22 mouse cellular contexts compared by ENCODE assay signal in genomic region chr7:73514560-73514959, GRCm38 (mm10). TPM values are rescaled to one million over a fixed set of nuclear protein-coding genes. Genes with fewer than 3 reads are reported as not detected.
DNase-seq lines count a peak whose midpoint lies in the region; ATAC-seq and TF ChIP-seq lines count a peak whose summit lies in the region.
"Had no signal": no experiment of that assay in that cellular context is flagged by ENCODE, and none has a peak within 500 bp of the region (broad histone marks: within the 10 kb centered on the region; RNA-seq: fewer than 3 reads in every experiment).

No protein-coding gene starts in this region.

- no peaks in the 10 kb centered on the region for H3K9me3 ChIP-seq in heart, embryonic 13.5 days
- no peaks in the 10 kb centered on the region for H3K9me3 ChIP-seq in kidney, embryonic 16.5 days (ENCODE audit: low read length)
- H3K9me3 ChIP-seq in CH12.LX (replicated peaks; ENCODE audit: low read length) = no peaks in the 10 kb centered on the region
- H3K9me3 ChIP-seq in liver, embryonic 11.5 days (ENCODE audit: control insufficient read depth, low read length) = no peaks in the 10 kb centered on the region
- H3K9me3 ChIP-seq: embryonic facial prominence, embryonic 15.5 days; forebrain, embryonic 10.5 days; hindbrain, embryonic 10.5 days; intestine, embryonic 15.5 days had no signal

- H3K9ac ChIP-seq in heart, embryonic 13.5 days = no peak overlapping the region
- H3K9ac ChIP-seq in kidney, embryonic 16.5 days (replicated peaks; ENCODE audit: low read length) = no peak overlapping the region
- H3K9ac ChIP-seq in CH12.LX (ENCODE audit: insufficient read depth, low read depth) = no peak overlapping the region
- no peak overlapping the region for H3K9ac ChIP-seq in liver, embryonic 11.5 days (ENCODE audit: low read depth, low read length)
- H3K9ac ChIP-seq: embryonic facial prominence, embryonic 15.5 days; hindbrain, embryonic 14.5 days; intestine, embryonic 15.5 days had no signal

- H3K4me2 ChIP-seq in heart, embryonic 13.5 days = no peak overlapping the region
- no peak overlapping the region for H3K4me2 ChIP-seq in kidney, embryonic 16.5 days (replicated peaks; ENCODE audit: low read depth, low read length)
- H3K4me2 ChIP-seq in CH12.LX (ENCODE audit: insufficient read depth, low read depth, poor library complexity, severe bottlenecking) = no peak overlapping the region
- no peak overlapping the region for H3K4me2 ChIP-seq in liver, embryonic 11.5 days
- H3K4me2 ChIP-seq: embryonic facial prominence, embryonic 15.5 days; hindbrain, embryonic 14.5 days; intestine, embryonic 15.5 days had no signal

- peak; percentile 21; the same call in 1 of the 2 replicates for ATAC-seq in frontal cortex, adult (ENCODE audit: low TSS enrichment)
- no peak for ATAC-seq in heart, embryonic 13.5 days (ENCODE audit: extremely low read depth, insufficient number of reproducible peaks, low FRiP score, low TSS enrichment)
- peak; percentile 53; the same call in 1 of the 2 replicates for ATAC-seq in kidney, embryonic 16.5 days (ENCODE audit: low FRiP score, low TSS enrichment)
- ATAC-seq in liver, embryonic 11.5 days (replicated peaks; ENCODE audit: low FRiP score) = no peak
- ATAC-seq: activated CD4-positive, CD25-positive, alpha-beta regulatory T cell, adult 4 months; forebrain, embryonic 14.5 days; intestine, embryonic 15.5 days; Patski had no signal

- no peak overlapping the region for H3K4me3 ChIP-seq in heart, embryonic 13.5 days
- no peak overlapping the region for H3K4me3 ChIP-seq in kidney, embryonic 16.5 days (ENCODE audit: low read length)
- no peak overlapping the region for H3K4me3 ChIP-seq in CH12.LX (replicated peaks in 1 of 3; ENCODE audit: low read depth in 2 of 3, low read length in 2 of 3, poor library complexity in 1 of 3)
- H3K4me3 ChIP-seq in liver, embryonic 11.5 days (ENCODE audit: low read depth, low read length) = no peak overlapping the region
- H3K4me3 ChIP-seq: embryonic facial prominence, embryonic 15.5 days; erythroblast, embryonic 14.5 days; forebrain, embryonic 10.5 days; hindbrain, embryonic 10.5 days; intestine, embryonic 15.5 days had no signal

- H3K27me3 ChIP-seq in heart, embryonic 13.5 days (replicated peaks) = no peaks in the 10 kb centered on the region
- no peaks in the 10 kb centered on the region for H3K27me3 ChIP-seq in kidney, embryonic 16.5 days (ENCODE audit: insufficient read depth, low read length)
- no peaks in the 10 kb centered on the region for H3K27me3 ChIP-seq in CH12.LX (replicated peaks)
- H3K27me3 ChIP-seq in liver, embryonic 11.5 days (replicated peaks; ENCODE audit: control insufficient read depth, insufficient read depth, low read length) = no peaks in the 10 kb centered on the region
- H3K27me3 ChIP-seq: embryonic facial prominence, embryonic 15.5 days; intestine, embryonic 15.5 days; Patski had no signal

- H3K79me2 ChIP-seq in CH12.LX (replicated peaks; ENCODE audit: control insufficient read depth, extremely low read depth, insufficient read depth, poor library complexity, severe bottlenecking) = peaks cover 54% of the 10 kb centered on the region

- peaks cover 94% of the 10 kb centered on the region for H3K36me3 ChIP-seq in heart, embryonic 13.5 days
- H3K36me3 ChIP-seq in kidney, embryonic 16.5 days (ENCODE audit: insufficient read depth, low read length) = peaks cover 62% of the 10 kb centered on the region
- peaks cover 67 to 83% of the 10 kb centered on the region in 2 experiments for H3K36me3 ChIP-seq in CH12.LX (replicated peaks in 1 of 2; ENCODE audit: control insufficient read depth in 1 of 2, insufficient read depth in 1 of 2, low read length in 1 of 2)
- H3K36me3 ChIP-seq in liver, embryonic 11.5 days (ENCODE audit: control insufficient read depth, insufficient read depth, low read length) = peaks cover 49% of the 10 kb centered on the region

- WGBS in heart, embryonic 13.5 days = 75% methylated on average over 4 of the region's 4 CpGs
- WGBS in kidney, embryonic 16.5 days = 46% methylated on average over 4 of the region's 4 CpGs
- 90% methylated on average over 4 of the region's 4 CpGs for WGBS in liver, embryonic 11.5 days

- no peak for TF ChIP-seq RAD21 in CH12.LX (IDR thresholded peaks at IDR 0.05; ENCODE audit: low read depth, low read length)

- no peak for DNase-seq in frontal cortex, postnatal 14 days (ENCODE audit: low spot score in 2 of 2)
- DNase-seq in heart, postnatal 10 days = no peak
- DNase-seq in kidney, adult 9 months = no peak
- DNase-seq in CH12.LX (ENCODE audit: extremely low read depth) = no peak
- no peak for DNase-seq in liver, embryonic 11.5 days (ENCODE audit: low spot score)
- DNase-seq: adrenal gland, postnatal 36 days; cerebellum, adult 8-10 months; cerebellum, postnatal 14 days; embryo, embryonic 11 days; gastrocnemius, postnatal 14 days had no signal

- no peak for TF ChIP-seq CTCF in CH12.LX (conservative IDR thresholded peaks at IDR 0.05 in 1 of 2, IDR thresholded peaks at IDR 0.05 in 1 of 2; ENCODE audit: low read depth in 2 of 2, low read length in 2 of 2)

- peaks cover 30% of the 10 kb centered on the region for H3K4me1 ChIP-seq in heart, embryonic 13.5 days
- H3K4me1 ChIP-seq in kidney, embryonic 16.5 days (ENCODE audit: insufficient read depth, low read length) = peaks cover 12% of the 10 kb centered on the region
- peaks cover 9 to 45% of the 10 kb centered on the region in 2 experiments for H3K4me1 ChIP-seq in CH12.LX (ENCODE audit: control insufficient read depth in 1 of 2, insufficient read depth in 2 of 2)
- peaks cover 15% of the 10 kb centered on the region for H3K4me1 ChIP-seq in liver, embryonic 11.5 days (replicated peaks; ENCODE audit: control insufficient read depth, insufficient read depth, low read length)
- H3K4me1 ChIP-seq: hindbrain, embryonic 10.5 days; intestine, embryonic 15.5 days had no signal

- in situ Hi-C loops in CH12.LX (cut with MboI; ENCODE audit: low pct_ligation_motif_present, low pct_unique_long_range_greater_than_20kb, low sequenced_read_pairs) = no loop called here

- TF ChIP-seq POLR2A in CH12.LX (IDR thresholded peaks at IDR 0.05; ENCODE audit: low read depth, low read length) = no peak

- no peak for TF ChIP-seq EP300 in CH12.LX (IDR thresholded peaks at IDR 0.05; ENCODE audit: low read length)

- H3K27ac ChIP-seq in heart, embryonic 13.5 days (replicated peaks) = peak overlapping the region; percentile 45
- peak overlapping the region; percentile 35 for H3K27ac ChIP-seq in kidney, embryonic 16.5 days (ENCODE audit: low read length)
- 0 out of 2 replicates have a peak overlapping the region, but pooled peaks have one; percentile 32 for H3K27ac ChIP-seq in CH12.LX (ENCODE audit: insufficient read depth, low read depth)
- no peak overlapping the region for H3K27ac ChIP-seq in liver, embryonic 11.5 days (ENCODE audit: low read depth, low read length)
- H3K27ac ChIP-seq: embryonic facial prominence, embryonic 15.5 days; forebrain, embryonic 10.5 days; hindbrain, embryonic 10.5 days; hindbrain, embryonic 14.5 days; intestine, embryonic 15.5 days had no signal

- intact Hi-C loops in heart, postnatal 10 days (cut with DNase I) = no loop called here

- dilution Hi-C loops in CH12.LX (cut with MboI; ENCODE audit: extremely low pct_ligation_motif_present, extremely low pct_unique_long_range_greater_than_20kb, low sequenced_read_pairs) = no loop called here

TF ChIP-seq in CH12.LX, 34 proteins besides CTCF, POLR2A, EP300 and RAD21:
- TF ChIP-seq UBTF (IDR thresholded peaks at IDR 0.05; ENCODE audit: low read depth, low read length) (no peak), PAX5 (IDR thresholded peaks at IDR 0.05; ENCODE audit: low read length) (no peak)

RNA-seq across cellular contexts. Expression of gene Chd2, which starts 27.1 kb away (rescaled TPM):
- polyA plus RNA-seq in heart, embryonic 13.5 days (2015; fragmentation: Nextera tagmentation; extraction: Ambion mirVana) = 31.3 and 34.1 TPM in 2 replicates
- 10 to 100 TPM; 62.3 to 63.3 TPM for total RNA-seq in heart, postnatal 10 days (2021)
- 45.3 and 59.0 TPM in 2 replicates for polyA plus RNA-seq in kidney, embryonic 16.5 days (2015; fragmentation: Nextera tagmentation; extraction: Ambion mirVana)
- total RNA-seq in CH12.LX (2012; rRNA removed) (21.4 and 30.9 TPM in 2 replicates), CH12.LX (2014; rRNA removed) (18.2 and 23.2 TPM in 2 replicates)
- 39.3 and 42.8 TPM in 2 replicates for polyA plus RNA-seq in CH12.LX (2012; ENCODE audit: insufficient read length, low read depth)
- 30.9 and 34.5 TPM in 2 replicates for polyA plus RNA-seq in liver, embryonic 11.5 days (2014; fragmentation: Nextera tagmentation; extraction: Ambion mirVana)

Comparison
In these comparisons a context has a peak if more than half of its experiments do, and no peak if none do; other contexts are left out.
1. ATAC-seq: peak in frontal cortex, adult (single experiment) and kidney, embryonic 16.5 days (single experiment); none in heart, embryonic 13.5 days (single experiment) and liver, embryonic 11.5 days (single experiment).